Mouse (Mus musculus): ENCODE measurements around the gene Klk1. TPM values are rescaled to one million over a fixed set of nuclear protein-coding genes. Genes with fewer than 3 reads are reported as not detected.
A peak's percentile ranks its signal among the peaks of the same experiment; 100 is the strongest.
"Not testable (repeated sequence)": the region's sequence is repeated elsewhere in the genome, so short reads cannot be mapped to it uniquely, and the experiment has no call there.

Gene Klk1
- polyA plus RNA-seq, 1 experiment from 2014 or later: not detected

GRCm38 (mm10) chr7:44246984-44247470 is 21.9 kb downstream of the Klk1 start:
- peak; percentile 24 for ATAC-seq (replicated peaks; ENCODE audit: low FRiP score)
- H3K36me3 ChIP-seq (ENCODE audit: control insufficient read depth, insufficient read depth, low read length): peaks cover 3% of the 10 kb centered on the region; the same call in 1 of the 2 replicates
- peak overlapping the region; percentile 93 for H3K9ac ChIP-seq (ENCODE audit: low read length)
- no peaks in the 10 kb centered on the region for H3K27me3 ChIP-seq (ENCODE audit: control insufficient read depth, insufficient read depth, low read length)
- no peaks in the 10 kb centered on the region for H3K9me3 ChIP-seq (ENCODE audit: control insufficient read depth, low read length)
- H3K4me3 ChIP-seq (ENCODE audit: low read depth, low read length): peak overlapping the region; percentile 94
- H3K4me1 ChIP-seq (replicated peaks; ENCODE audit: control insufficient read depth, insufficient read depth, low read length): peaks cover 4% of the 10 kb centered on the region; the same call in 1 of the 2 replicates
- DNase-seq (ENCODE audit: low spot score): no peak
- H3K4me2 ChIP-seq (ENCODE audit: low read depth, low read length, severe bottlenecking): peak overlapping the region; percentile 68
- under 1% methylated on average over 23 of the region's 23 CpGs for WGBS
- H3K27ac ChIP-seq (ENCODE audit: low read depth, low read length): peak overlapping the region; percentile 80

- no peaks in the 10 kb centered on the region for H3K27me3 ChIP-seq (ENCODE audit: control insufficient read depth, insufficient read depth, low read length)
- no peak overlapping the region for H3K27ac ChIP-seq (ENCODE audit: low read depth, low read length)
- H3K36me3 ChIP-seq (ENCODE audit: control insufficient read depth, insufficient read depth, low read length): peaks cover 10% of the 10 kb centered on the region; the same call in 1 of the 2 replicates
- ATAC-seq (replicated peaks; ENCODE audit: low FRiP score): no peak
- 92% methylated on average over 2 of the region's 2 CpGs for WGBS
- peaks cover 4% of the 10 kb centered on the region; the same call in 1 of the 2 replicates for H3K4me1 ChIP-seq (replicated peaks; ENCODE audit: control insufficient read depth, insufficient read depth, low read length)
- peak overlapping the region; percentile 68 for H3K4me2 ChIP-seq (ENCODE audit: low read depth, low read length, severe bottlenecking)
- no peak for DNase-seq (ENCODE audit: low spot score)
- H3K9me3 ChIP-seq (ENCODE audit: control insufficient read depth, low read length): no peaks in the 10 kb centered on the region
- peak overlapping the region; percentile 94 for H3K4me3 ChIP-seq (ENCODE audit: low read depth, low read length)
- H3K9ac ChIP-seq (ENCODE audit: low read length): peak overlapping the region; percentile 93; the same call in 1 of the 2 replicates
Observed at GRCm38 (mm10) chr7:44247971-44248370, 22.8 kb downstream of the Klk1 start.

- no peaks in the 10 kb centered on the region for H3K27me3 ChIP-seq (ENCODE audit: control insufficient read depth, insufficient read depth, low read length)
- no peak overlapping the region for H3K4me3 ChIP-seq (ENCODE audit: low read depth, low read length)
- H3K4me1 ChIP-seq (replicated peaks; ENCODE audit: control insufficient read depth, insufficient read depth, low read length): peaks cover 4% of the 10 kb centered on the region; the same call in 1 of the 2 replicates
- DNase-seq (ENCODE audit: low spot score) (no peak), ATAC-seq (replicated peaks; ENCODE audit: low FRiP score) (no peak)
- no peaks in the 10 kb centered on the region for H3K9me3 ChIP-seq (ENCODE audit: control insufficient read depth, low read length)
- H3K36me3 ChIP-seq (ENCODE audit: control insufficient read depth, insufficient read depth, low read length): peaks cover 10% of the 10 kb centered on the region; the same call in 1 of the 2 replicates
- H3K9ac ChIP-seq (ENCODE audit: low read length): no peak overlapping the region
- H3K4me2 ChIP-seq (ENCODE audit: low read depth, low read length, severe bottlenecking): no peak overlapping the region
- WGBS: 96% methylated on average over 4 of the region's 4 CpGs
- no peak overlapping the region for H3K27ac ChIP-seq (ENCODE audit: low read depth, low read length)
Observed at GRCm38 (mm10) chr7:44249248-44249647, 24.1 kb downstream of the Klk1 start.

- 94% methylated on average over 17 of the region's 17 CpGs for WGBS
Observed at GRCm38 (mm10) chr7:44250732-44251275, 25.6 kb downstream of the Klk1 start.

GRCm38 (mm10) chr7:44253023-44253616 is 28.0 kb downstream of the Klk1 start:
- DNase-seq (ENCODE audit: low spot score) (no peak), ATAC-seq (replicated peaks; ENCODE audit: low FRiP score) (no peak)
- Histone ChIP-seq H3K9ac (ENCODE audit: low read length) (no peak overlapping the region), H3K36me3 (ENCODE audit: control insufficient read depth, insufficient read depth, low read length) (peaks cover 10% of the 10 kb centered on the region; the same call in 1 of the 2 replicates), H3K27ac (ENCODE audit: low read depth, low read length) (no peak overlapping the region), H3K4me2 (ENCODE audit: low read depth, low read length, severe bottlenecking) (no peak overlapping the region), H3K27me3 (ENCODE audit: control insufficient read depth, insufficient read depth, low read length) (no peaks in the 10 kb centered on the region), H3K4me1 (replicated peaks; ENCODE audit: control insufficient read depth, insufficient read depth, low read length) (no peaks in the 10 kb centered on the region; the same call in 1 of the 2 replicates), H3K9me3 (ENCODE audit: control insufficient read depth, low read length) (no peaks in the 10 kb centered on the region), H3K4me3 (ENCODE audit: low read depth, low read length) (no peak overlapping the region)
- 64% methylated on average over 15 of the region's 15 CpGs for WGBS

More at GRCm38 (mm10) chr7:44250732-44251275, 25.6 kb downstream of the Klk1 start:
- H3K4me2 ChIP-seq (ENCODE audit: low read depth, low read length, severe bottlenecking); H3K4me3 ChIP-seq (ENCODE audit: low read depth, low read length); H3K4me1 ChIP-seq (replicated peaks; ENCODE audit: control insufficient read depth, insufficient read depth, low read length); H3K9ac ChIP-seq (ENCODE audit: low read length); ATAC-seq (replicated peaks; ENCODE audit: low FRiP score); H3K9me3 ChIP-seq (ENCODE audit: control insufficient read depth, low read length); DNase-seq (ENCODE audit: low spot score); H3K27ac ChIP-seq (ENCODE audit: low read depth, low read length); H3K27me3 ChIP-seq (ENCODE audit: control insufficient read depth, insufficient read depth, low read length): not testable (repeated sequence)
- H3K36me3 ChIP-seq (ENCODE audit: control insufficient read depth, insufficient read depth, low read length): peaks cover 10% of the 10 kb centered on the region; the same call in 1 of the 2 replicates

GRCm38 (mm10) chr7:44254930-44255329 is 29.8 kb downstream of the Klk1 start:
- Histone ChIP-seq H3K4me3 (ENCODE audit: low read depth, low read length) (no peak overlapping the region), H3K27me3 (ENCODE audit: control insufficient read depth, insufficient read depth, low read length) (no peaks in the 10 kb centered on the region), H3K9ac (ENCODE audit: low read length) (no peak overlapping the region), H3K4me1 (replicated peaks; ENCODE audit: control insufficient read depth, insufficient read depth, low read length) (no peaks in the 10 kb centered on the region), H3K4me2 (ENCODE audit: low read depth, low read length, severe bottlenecking) (no peak overlapping the region), H3K27ac (ENCODE audit: low read depth, low read length) (no peak overlapping the region), H3K36me3 (ENCODE audit: control insufficient read depth, insufficient read depth, low read length) (peaks cover 9% of the 10 kb centered on the region; the same call in 1 of the 2 replicates), H3K9me3 (ENCODE audit: control insufficient read depth, low read length) (no peaks in the 10 kb centered on the region)
- no peak for ATAC-seq (replicated peaks; ENCODE audit: low FRiP score)
- 86% methylated on average over 6 of the region's 6 CpGs for WGBS
- no peak for DNase-seq (ENCODE audit: low spot score)

GRCm38 (mm10) chr7:44257278-44257677 is 32.1 kb downstream of the Klk1 start, which contains the start of gene Acp4:
Acp4 (minus strand) TSS chr7:44257378.
- ATAC-seq (replicated peaks; ENCODE audit: low FRiP score): no peak
- Histone ChIP-seq H3K9ac (ENCODE audit: low read length) (no peak within 1 kb of the TSS), H3K4me2 (ENCODE audit: low read depth, low read length, severe bottlenecking) (no peak within 1 kb of the TSS), H3K36me3 (ENCODE audit: control insufficient read depth, insufficient read depth, low read length) (peaks cover 5% of the 10 kb centered on the region; the same call in 1 of the 2 replicates), H3K4me3 (ENCODE audit: low read depth, low read length) (no peak within 1 kb of the TSS), H3K9me3 (ENCODE audit: control insufficient read depth, low read length) (no peaks in the 10 kb centered on the region), H3K4me1 (replicated peaks; ENCODE audit: control insufficient read depth, insufficient read depth, low read length) (no peaks in the 10 kb centered on the region), H3K27me3 (ENCODE audit: control insufficient read depth, insufficient read depth, low read length) (no peaks in the 10 kb centered on the region), H3K27ac (ENCODE audit: low read depth, low read length) (no peak within 1 kb of the TSS)
- DNase-seq (ENCODE audit: low spot score): no peak
- WGBS: 75% methylated on average over 4 of the region's 4 CpGs

- 74% methylated on average over 6 of the region's 6 CpGs for WGBS
- no peak overlapping the region for H3K4me2 ChIP-seq (ENCODE audit: low read depth, low read length, severe bottlenecking)
- H3K27me3 ChIP-seq (ENCODE audit: control insufficient read depth, insufficient read depth, low read length): peaks cover 2% of the 10 kb centered on the region; the same call in 1 of the 2 replicates
Observed at GRCm38 (mm10) chr7:44260410-44260809, 35.2 kb downstream of the Klk1 start.

More at GRCm38 (mm10) chr7:44260410-44260809, 35.2 kb downstream of the Klk1 start:
- H3K4me1 ChIP-seq (replicated peaks; ENCODE audit: control insufficient read depth, insufficient read depth, low read length): peaks cover 3% of the 10 kb centered on the region; the same call in 1 of the 2 replicates
- no peak overlapping the region for H3K27ac ChIP-seq (ENCODE audit: low read depth, low read length)
- ATAC-seq (replicated peaks; ENCODE audit: low FRiP score) (no peak), DNase-seq (ENCODE audit: low spot score) (no peak)
- H3K4me3 ChIP-seq (ENCODE audit: low read depth, low read length): no peak overlapping the region
- no peak overlapping the region for H3K9ac ChIP-seq (ENCODE audit: low read length)
- no peaks in the 10 kb centered on the region for H3K9me3 ChIP-seq (ENCODE audit: control insufficient read depth, low read length)
- H3K36me3 ChIP-seq (ENCODE audit: control insufficient read depth, insufficient read depth, low read length): no peaks in the 10 kb centered on the region

All from forebrain, embryonic 11.5 days (tissue).